Mouse (Mus musculus): Measurements from ENCODE around the gene Rnf4. TPM values are rescaled to one million over a fixed set of nuclear protein-coding genes. Genes with fewer than 3 reads are reported as not detected.

Gene Rnf4
- total and polyA plus RNA-seq, 3 experiments = 150 to 184 TPM; not detected in 1

DNA sequence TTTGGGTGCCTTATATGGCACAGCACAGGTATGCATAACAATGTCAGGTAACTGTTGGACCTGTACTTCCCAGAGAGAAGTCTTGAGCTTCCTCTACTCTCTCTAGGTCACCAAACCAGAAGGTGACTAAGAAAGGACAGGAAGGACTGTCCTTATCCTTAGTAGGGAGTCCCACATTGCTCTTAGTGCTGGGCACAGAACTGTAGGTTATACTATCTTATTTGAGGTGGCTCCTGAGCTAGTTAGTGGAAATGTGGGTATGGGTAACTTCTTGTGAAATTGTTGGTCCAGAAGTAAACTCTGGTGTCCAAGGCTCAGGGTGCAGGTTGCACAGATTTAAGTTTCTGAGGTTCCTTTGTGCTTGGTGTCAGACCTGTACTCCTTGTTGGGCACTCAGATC lies 36.1 kb downstream of the Rnf4 start:
- Histone ChIP-seq H3K36me3 (ENCODE audit: control insufficient read depth in 1 of 2, insufficient read depth in 2 of 2, low read length in 2 of 2) (peaks cover 8 to 29% of the 10 kb centered on the region in 2 experiments; a peak in 3 of 4 replicates), H3K27me3 (ENCODE audit: control insufficient read depth in 1 of 2, insufficient read depth in 2 of 2, low read length in 2 of 2) (no peaks in the 10 kb centered on the region), H3K27ac (ENCODE audit: control insufficient read depth, low read depth, low read length) (no peak overlapping the region), H3K9me3 (replicated peaks; ENCODE audit: insufficient read depth, low read length) (no peaks in the 10 kb centered on the region), H3K9ac (ENCODE audit: control insufficient read depth, low read depth, low read length, poor library complexity, severe bottlenecking) (no peak overlapping the region), H3K4me1 (ENCODE audit: control insufficient read depth in 1 of 2, insufficient read depth in 2 of 2, low read length in 2 of 2) (peaks cover 11 to 19% of the 10 kb centered on the region in 2 experiments), H3K79me2 (ENCODE audit: control insufficient read depth, insufficient read depth, low read length, poor library complexity) (peaks cover 59% of the 10 kb centered on the region), H3K4me3 (ENCODE audit: control insufficient read depth in 1 of 2, insufficient read depth in 1 of 2, low read depth in 2 of 2, low read length in 2 of 2) (0 out of 4 replicates have a peak overlapping the region, but pooled peaks of 1 of the 2 experiments have one; percentile 3)
- DNase-seq (ENCODE audit: low read depth, low spot score) = no peak
- TF ChIP-seq SMC3 (IDR thresholded peaks at IDR 0.05; ENCODE audit: low read depth, low read length) (no peak), RCOR1 (IDR thresholded peaks at IDR 0.05; ENCODE audit: low read depth, low read length) (no peak), EP300 (IDR thresholded peaks at IDR 0.05; ENCODE audit: low read depth in 1 of 2, low read length in 2 of 2) (no peak), USF1 (IDR thresholded peaks at IDR 0.05; ENCODE audit: low read depth, low read length) (no peak), ELF1 (IDR thresholded peaks at IDR 0.05; ENCODE audit: low read depth, low read length) (no peak), GABPA (IDR thresholded peaks at IDR 0.05; ENCODE audit: low read depth, low read length) (no peak), JUND (IDR thresholded peaks at IDR 0.05; ENCODE audit: low read depth, low read length) (no peak), POLR2A (IDR thresholded peaks at IDR 0.05; ENCODE audit: control insufficient read depth in 1 of 2, insufficient read depth in 1 of 2, low read depth in 1 of 2, low read length in 2 of 2, poor library complexity in 1 of 2) (no peak)

GRCm38 (mm10) chr5:34372541-34372940 lies 36.5 kb downstream of the Rnf4 start:
- DNase-seq (ENCODE audit: low read depth, low spot score) = no peak
- H3K9ac ChIP-seq (ENCODE audit: control insufficient read depth, low read depth, low read length, poor library complexity, severe bottlenecking) = no peak overlapping the region
- H3K9me3 ChIP-seq (replicated peaks; ENCODE audit: insufficient read depth, low read length) = no peaks in the 10 kb centered on the region
- H3K4me3 ChIP-seq (ENCODE audit: control insufficient read depth in 1 of 2, insufficient read depth in 1 of 2, low read depth in 2 of 2, low read length in 2 of 2) = no peak overlapping the region
- peaks cover 11 to 19% of the 10 kb centered on the region in 2 experiments for H3K4me1 ChIP-seq (ENCODE audit: control insufficient read depth in 1 of 2, insufficient read depth in 2 of 2, low read length in 2 of 2)
- TF ChIP-seq CHD1 (IDR thresholded peaks at IDR 0.05; ENCODE audit: low read depth, low read length) = no peak
- peak; percentile 14; the same call in 1 of the 2 replicates for TF ChIP-seq MYB (IDR thresholded peaks at IDR 0.05; ENCODE audit: low read depth, low read length)
- no peaks in the 10 kb centered on the region for H3K27me3 ChIP-seq (ENCODE audit: control insufficient read depth in 1 of 2, insufficient read depth in 2 of 2, low read length in 2 of 2)
- H3K27ac ChIP-seq (ENCODE audit: control insufficient read depth, low read depth, low read length) = no peak overlapping the region
- H3K79me2 ChIP-seq (ENCODE audit: control insufficient read depth, insufficient read depth, low read length, poor library complexity) = peaks cover 62% of the 10 kb centered on the region
- peaks cover 9 to 30% of the 10 kb centered on the region in 2 experiments; a peak in 3 of 4 replicates for H3K36me3 ChIP-seq (ENCODE audit: control insufficient read depth in 1 of 2, insufficient read depth in 2 of 2, low read length in 2 of 2)

- H3K9ac ChIP-seq (ENCODE audit: control insufficient read depth, low read depth, low read length, poor library complexity, severe bottlenecking) = no peak overlapping the region
- TF ChIP-seq SMC3 (IDR thresholded peaks at IDR 0.05; ENCODE audit: low read depth, low read length) = no peak
- peak; percentile 41; the same call in 1 of the 2 replicates for TF ChIP-seq USF1 (IDR thresholded peaks at IDR 0.05; ENCODE audit: low read depth, low read length)
- no peak for TF ChIP-seq ZC3H11A (IDR thresholded peaks at IDR 0.05; ENCODE audit: low read depth, low read length)
- H3K27me3 ChIP-seq (ENCODE audit: control insufficient read depth in 1 of 2, insufficient read depth in 2 of 2, low read length in 2 of 2) = no peaks in the 10 kb centered on the region
These were observed 42.7 kb downstream of the Rnf4 start for GRCm38 (mm10) chr5:34378787-34379186.

More at GRCm38 (mm10) chr5:34378787-34379186, 42.7 kb downstream of the Rnf4 start:
- no peak for DNase-seq (ENCODE audit: low read depth, low spot score)
- Histone ChIP-seq H3K36me3 (ENCODE audit: control insufficient read depth in 1 of 2, insufficient read depth in 2 of 2, low read length in 2 of 2) (peaks cover 10 to 17% of the 10 kb centered on the region in 2 experiments; a peak in 3 of 4 replicates), H3K79me2 (ENCODE audit: control insufficient read depth, insufficient read depth, low read length, poor library complexity) (peaks cover 73% of the 10 kb centered on the region), H3K4me3 (ENCODE audit: control insufficient read depth in 1 of 2, insufficient read depth in 1 of 2, low read depth in 2 of 2, low read length in 2 of 2) (no peak overlapping the region), H3K9me3 (replicated peaks; ENCODE audit: insufficient read depth, low read length) (no peaks in the 10 kb centered on the region), H3K27ac (ENCODE audit: control insufficient read depth, low read depth, low read length) (no peak overlapping the region), H3K4me1 (ENCODE audit: control insufficient read depth in 1 of 2, insufficient read depth in 2 of 2, low read length in 2 of 2) (peaks cover 2 to 8% of the 10 kb centered on the region in 2 experiments; a peak in 2 of 4 replicates)
